Mouse (Mus musculus) thymus, postnatal 14 days (tissue): ENCODE data around the gene Olfr222.

Experiments used
- DNase-seq: peaks from one replicate; pipeline ENCODE4 v3.0.0; 2021

Olfr222 gene

GRCm38 (mm10) chr11:59538387-59538786 is 37.6 kb downstream of the Olfr222 start:
- peak; percentile 38 for DNase-seq

GRCm38 (mm10) chr11:59537218-59538130 is 38.6 kb downstream of the Olfr222 start:
- DNase-seq = peak; percentile 54

- DNase-seq = no peak
These were observed 44.5 kb downstream of the Olfr222 start for GRCm38 (mm10) chr11:59531562-59531961.

- no peak for DNase-seq
These were observed 45.0 kb downstream of the Olfr222 start for GRCm38 (mm10) chr11:59530870-59531535.

GRCm38 (mm10) chr11:59530221-59530620 is 45.8 kb downstream of the Olfr222 start:
- no peak for DNase-seq

- no peak for DNase-seq
These were observed 49.5 kb downstream of the Olfr222 start, which contains the start of gene Zkscan17 for GRCm38 (mm10) chr11:59526472-59527080. Gene Zkscan17 (minus strand): TSS chr11:59526751.

GRCm38 (mm10) chr11:59525237-59525636 is 50.8 kb downstream of the Olfr222 start:
- peak; percentile 81 for DNase-seq

GRCm38 (mm10) chr11:59524150-59524549 is 51.9 kb downstream of the Olfr222 start:
- DNase-seq = no peak
